Mouse (Mus musculus) lung, embryonic 14.5 days (tissue): ENCODE measurements around the gene Senp3. TPM values are rescaled to one million over a fixed set of nuclear protein-coding genes. Genes with fewer than 3 reads are reported as not detected.
"Not testable (repeated sequence)": the region's sequence is repeated elsewhere in the genome, so short reads cannot be mapped to it uniquely, and the experiment has no call there.

Experiments used
- ATAC-seq: fragments of 200-750 bp; cut with Nextera tagmentation; 2 replicates; pipeline ENCODE4 v1.8.0; 2017; ENCODE audit warnings: mild to moderate bottlenecking, moderate TSS enrichment, moderate library complexity; ENCODE audit not compliant: insufficient read depth
- DNase-seq: peaks from one replicate; pipeline ENCODE4 v3.0.0-alpha.2; 2015
- H3K27ac ChIP-seq: fragments of 300-500 bp; sonication (generic); 2 replicates; pipeline ENCODE4 v1.5.1; 2014; ENCODE audit warnings: low read depth, mild to moderate bottlenecking, moderate library complexity
- H3K27me3 ChIP-seq: fragments of 300-500 bp; sonication (generic); 2 replicates; pipeline ENCODE4 v1.6.1; 2014; ENCODE audit warnings: low read length, control low read depth; ENCODE audit not compliant: insufficient read depth
- H3K36me3 ChIP-seq: fragments of 300-500 bp; sonication (generic); 2 replicates; pipeline ENCODE4 v1.6.1; 2014; ENCODE audit warnings: control low read depth; ENCODE audit not compliant: insufficient read depth
- H3K4me1 ChIP-seq: fragments of 300-500 bp; sonication (generic); 2 replicates; pipeline ENCODE4 v1.6.1; 2014; ENCODE audit warnings: antibody characterized with exemption, control low read depth; ENCODE audit not compliant: insufficient read depth
- H3K4me2 ChIP-seq: fragments of 300-500 bp; sonication (generic); 2 replicates; pipeline ENCODE4 v1.6.1; 2014; ENCODE audit warnings: mild to moderate bottlenecking
- H3K4me3 ChIP-seq: fragments of 300-500 bp; sonication (generic); 2 replicates; pipeline ENCODE4 v1.5.1; 2014; ENCODE audit warnings: low read depth, low read length
- H3K9ac ChIP-seq: fragments of 300-500 bp; sonication (generic); 2 replicates; pipeline ENCODE4 v1.6.1; 2014
- H3K9me3 ChIP-seq: fragments of 300-500 bp; sonication (generic); 2 replicates; pipeline ENCODE4 v1.6.1; 2016; ENCODE audit warnings: low read depth, low read length, control low read depth
- CTCF ChIP-seq: IDR thresholded peaks from 2 replicates; pipeline ENCODE4 v1.5.1; 2016; ENCODE audit warnings: antibody characterized with exemption, low read depth
- WGBS: fragments of 180-500 bp; shearing (Covaris S2); extraction: QIAGEN DNeasy Blood & Tissue Kit; methylation state at CpG from one replicate; pipeline ENCODE4 v1.1.7; 2014; 5-methylcytosine and 5-hydroxymethylcytosine counted together
- polyA plus RNA-seq: library from polyadenylated mRNA; unstranded; fragments of >200 nt; fragmentation: Nextera tagmentation; extraction: Ambion mirVana; gene quantifications from 2 replicates; pipeline ENCODE4 v1.2.1, GENCODE M21; 2014

Gene Senp3
- 78.7 and 95.0 TPM in 2 replicates for polyA plus RNA-seq

GRCm38 (mm10) chr11:69681314-69682208, at the start of gene Senp3:
Gene Senp3, minus strand, starts transcription at chr11:69682084.
- DNase-seq (peak; percentile 99), ATAC-seq (peak; percentile 95)
- peak within 1 kb of the TSS; percentile 96 for H3K27ac ChIP-seq
- no peaks in the 10 kb centered on the region for H3K27me3 ChIP-seq
- H3K4me3 ChIP-seq: peak within 1 kb of the TSS; percentile 87
- no peaks in the 10 kb centered on the region for H3K9me3 ChIP-seq
- H3K4me2 ChIP-seq: peak within 1 kb of the TSS; percentile 95
- peaks cover 41% of the 10 kb centered on the region for H3K36me3 ChIP-seq
- H3K4me1 ChIP-seq: peaks cover 18% of the 10 kb centered on the region
- TF ChIP-seq CTCF: no peak
- peak within 1 kb of the TSS; percentile 78 for H3K9ac ChIP-seq
- WGBS: under 1% methylated on average over 75 of the region's 80 CpGs

GRCm38 (mm10) chr11:69731408-69731807, 49.5 kb upstream of the Senp3 start:
- not testable (repeated sequence) for H3K4me1 ChIP-seq, H3K4me2 ChIP-seq, H3K27me3 ChIP-seq, ATAC-seq, H3K27ac ChIP-seq, H3K9ac ChIP-seq, H3K4me3 ChIP-seq, H3K9me3 ChIP-seq
- WGBS: 63% methylated on average over 3 of the region's 3 CpGs
- TF ChIP-seq CTCF: peak; percentile 28
- peak; percentile 20 for DNase-seq
- H3K36me3 ChIP-seq: peaks cover 34% of the 10 kb centered on the region

- no peak overlapping the region for H3K9ac ChIP-seq
- WGBS: 19% methylated on average over 3 of the region's 3 CpGs
- H3K9me3 ChIP-seq: no peaks in the 10 kb centered on the region
- no peak overlapping the region for H3K4me2 ChIP-seq
- ATAC-seq (no peak), DNase-seq (peak; percentile 78)
- no peak overlapping the region for H3K4me3 ChIP-seq
- TF ChIP-seq CTCF: peak; percentile 62
- no peaks in the 10 kb centered on the region for H3K27me3 ChIP-seq
- no peaks in the 10 kb centered on the region for H3K4me1 ChIP-seq
- H3K36me3 ChIP-seq: peaks cover 10% of the 10 kb centered on the region
- H3K27ac ChIP-seq: no peak overlapping the region
These were observed 47.2 kb upstream of the Senp3 start for GRCm38 (mm10) chr11:69729063-69729462.

- no peaks in the 10 kb centered on the region for H3K9me3 ChIP-seq
- TF ChIP-seq CTCF: no peak
- no peaks in the 10 kb centered on the region for H3K4me1 ChIP-seq
- H3K4me3 ChIP-seq: no peak overlapping the region
- H3K27ac ChIP-seq: no peak overlapping the region
- H3K9ac ChIP-seq: no peak overlapping the region
- H3K4me2 ChIP-seq: no peak overlapping the region
- ATAC-seq (no peak), DNase-seq (peak; percentile 27)
- no peaks in the 10 kb centered on the region for H3K27me3 ChIP-seq
- H3K36me3 ChIP-seq: no peaks in the 10 kb centered on the region
- whole genome bisulfite sequencing: 29% methylated on average over 5 of the region's 5 CpGs
These were observed 44.1 kb upstream of the Senp3 start for GRCm38 (mm10) chr11:69725951-69726350.

GRCm38 (mm10) chr11:69723074-69723473, 41.2 kb upstream of the Senp3 start:
- no peak for DNase-seq
- no peaks in the 10 kb centered on the region for H3K36me3 ChIP-seq
- H3K9ac ChIP-seq: no peak overlapping the region
- no peaks in the 10 kb centered on the region for H3K27me3 ChIP-seq
- no peak overlapping the region for H3K4me2 ChIP-seq
- no peak overlapping the region for H3K4me3 ChIP-seq
- TF ChIP-seq CTCF: no peak
- ATAC-seq: no peak
- H3K9me3 ChIP-seq: no peaks in the 10 kb centered on the region
- H3K4me1 ChIP-seq: no peaks in the 10 kb centered on the region
- no peak overlapping the region for H3K27ac ChIP-seq
- 33% methylated on average over 2 of the region's 2 CpGs for WGBS

GRCm38 (mm10) chr11:69720852-69721251, 39.0 kb upstream of the Senp3 start:
- Histone ChIP-seq H3K4me2 (no peak overlapping the region), H3K9me3 (no peaks in the 10 kb centered on the region), H3K9ac (no peak overlapping the region), H3K27me3 (no peaks in the 10 kb centered on the region), H3K36me3 (no peaks in the 10 kb centered on the region), H3K27ac (peak overlapping the region; percentile 52; the same call in 1 of the 2 replicates), H3K4me3 (no peak overlapping the region), H3K4me1 (0 out of 2 replicates have a peak, but pooled peaks cover 3% of the 10 kb centered on the region)
- DNase-seq (no peak), ATAC-seq (no peak)
- 51% methylated on average over 6 of the region's 6 CpGs for WGBS
- TF ChIP-seq CTCF: no peak

GRCm38 (mm10) chr11:69719423-69719822, 37.5 kb upstream of the Senp3 start:
- WGBS: 64% methylated on average over 6 of the region's 6 CpGs
- ATAC-seq (no peak), DNase-seq (no peak)
- H3K27me3 ChIP-seq: no peaks in the 10 kb centered on the region
- H3K36me3 ChIP-seq: no peaks in the 10 kb centered on the region
- no peak for TF ChIP-seq CTCF
- H3K9me3 ChIP-seq: no peaks in the 10 kb centered on the region
- H3K4me2 ChIP-seq: no peak overlapping the region
- H3K9ac ChIP-seq: no peak overlapping the region
- no peak overlapping the region for H3K4me3 ChIP-seq
- H3K4me1 ChIP-seq: 0 out of 2 replicates have a peak, but pooled peaks cover 3% of the 10 kb centered on the region
- no peak overlapping the region for H3K27ac ChIP-seq
